Mouse (Mus musculus) thymus, adult 2 months (tissue): ENCODE measurements around the gene Adra1d.

Source experiments
- CTCF ChIP-seq: fragments of 200-500 bp; IDR thresholded peaks from 2 replicates; pipeline ENCODE4 v1.5.1; 2012; ENCODE audit warnings: mild to moderate bottlenecking, control low read depth, low read length, moderate library complexity, borderline replicate concordance; ENCODE audit not compliant: control insufficient read depth, poor library complexity, insufficient read depth; ENCODE audit errors: extremely low read depth
- POLR2A ChIP-seq: fragments of 200-500 bp; IDR thresholded peaks from 2 replicates; pipeline ENCODE4 v1.6.1; 2012; ENCODE audit warnings: mild to moderate bottlenecking, low read length, control low read depth, moderate library complexity; ENCODE audit not compliant: control insufficient read depth, poor library complexity, insufficient read depth; ENCODE audit errors: extremely low read depth

- TF ChIP-seq CTCF (no peak), POLR2A (no peak)
Observed at GRCm38 (mm10) chr2:131546308-131546700, 15.8 kb downstream of the Adra1d start.
